17 mouse cellular contexts compared by ENCODE assay signal in genomic region chr6:40209172-40209571, GRCm38 (mm10).
DNase-seq lines count a peak whose midpoint lies in the region; ATAC-seq lines count a peak whose summit lies in the region.
"Had no signal": no experiment of that assay in that cellular context is flagged by ENCODE, and none has a peak within 500 bp of the region (broad histone marks: within the 10 kb centered on the region; RNA-seq: fewer than 3 reads in every experiment).

No protein-coding gene starts in this region.

- no peak for ATAC-seq in erythroblast, adult 5-6 weeks (replicated peaks; ENCODE audit: low FRiP score, poor library complexity, severe bottlenecking)
- ATAC-seq: CD4-positive, CD25-positive, alpha-beta regulatory T cell, adult 4 months; forebrain, embryonic 15.5 days; hindbrain, embryonic 16.5 days had no signal

- peak; percentile 61 for DNase-seq in heart, adult 11 months
- DNase-seq in heart, adult 8-10 months (ENCODE audit: low spot score) = no peak
- peak; percentile 15 for DNase-seq in lung, postnatal 36 days
- DNase-seq in lung, postnatal 14 days = no peak
- peak; percentile 43 for DNase-seq in retina, embryonic 14.5 days (ENCODE audit: low spot score)
- DNase-seq: cerebellum, adult 11 months; cerebellum, adult 2 months; cerebellum, adult 9-11 months; cerebellum, postnatal 25 days; gastrocnemius, postnatal 25 days; heart, postnatal 10 days; heart, postnatal 36 days; kidney, adult 18-20 months had no signal

Comparison
In these comparisons a context has a peak if more than half of its experiments do, and no peak if none do; other contexts are left out.
1. DNase-seq: peak in heart, adult 11 months (single experiment), lung, postnatal 36 days (single experiment) and retina, embryonic 14.5 days (single experiment); none in heart, adult 8-10 months (single experiment) and lung, postnatal 14 days (single experiment).